Mouse (Mus musculus) adrenal gland, postnatal 4 days (tissue): Measurements from ENCODE around the gene Nmd3. TPM values are rescaled to one million over a fixed set of nuclear protein-coding genes. Genes with fewer than 3 reads are reported as not detected.

Experiments
- DNase-seq, 2 experiments: peaks; one replicate each; pipeline ENCODE4 v3.0.0; 2021 to 2022; ENCODE audit warnings: low spot score in 2 of 2, mixed read lengths in 2 of 2
- total RNA-seq, 2 experiments: library from RNA; stranded (reverse); gene quantifications; 2 replicates each; pipeline ENCODE4 v1.2.3; 2021

Gene Nmd3
- total RNA-seq, 2 experiments from 2014 or later: 90.2 to 101 TPM

DNA sequence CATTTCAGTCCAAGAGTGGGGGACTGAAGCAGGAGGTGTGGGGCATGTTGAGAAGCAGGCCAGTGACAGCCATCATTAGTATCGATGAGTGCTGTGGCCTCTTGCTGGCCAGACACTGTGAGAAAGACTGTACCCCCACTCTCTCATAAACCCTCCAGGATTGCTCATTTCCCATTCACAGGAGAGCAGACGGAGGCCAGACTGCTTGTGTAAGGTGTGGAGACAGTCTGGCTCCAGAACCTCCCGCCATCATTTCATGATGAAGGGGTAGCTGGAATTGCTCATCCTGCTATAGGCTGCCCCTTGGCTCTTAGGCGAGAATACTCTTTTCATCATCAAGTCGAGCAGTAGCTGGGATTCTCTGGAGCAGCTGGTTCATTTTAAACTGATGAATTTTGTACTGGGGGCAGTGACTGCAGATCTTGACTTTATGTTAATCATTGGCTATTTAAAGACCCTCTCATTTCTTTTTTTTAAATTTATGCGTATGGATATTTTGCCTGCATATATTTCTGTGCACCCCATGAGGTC is 41.1 kb downstream of the Nmd3 start:
- no peak for DNase-seq

DNA sequence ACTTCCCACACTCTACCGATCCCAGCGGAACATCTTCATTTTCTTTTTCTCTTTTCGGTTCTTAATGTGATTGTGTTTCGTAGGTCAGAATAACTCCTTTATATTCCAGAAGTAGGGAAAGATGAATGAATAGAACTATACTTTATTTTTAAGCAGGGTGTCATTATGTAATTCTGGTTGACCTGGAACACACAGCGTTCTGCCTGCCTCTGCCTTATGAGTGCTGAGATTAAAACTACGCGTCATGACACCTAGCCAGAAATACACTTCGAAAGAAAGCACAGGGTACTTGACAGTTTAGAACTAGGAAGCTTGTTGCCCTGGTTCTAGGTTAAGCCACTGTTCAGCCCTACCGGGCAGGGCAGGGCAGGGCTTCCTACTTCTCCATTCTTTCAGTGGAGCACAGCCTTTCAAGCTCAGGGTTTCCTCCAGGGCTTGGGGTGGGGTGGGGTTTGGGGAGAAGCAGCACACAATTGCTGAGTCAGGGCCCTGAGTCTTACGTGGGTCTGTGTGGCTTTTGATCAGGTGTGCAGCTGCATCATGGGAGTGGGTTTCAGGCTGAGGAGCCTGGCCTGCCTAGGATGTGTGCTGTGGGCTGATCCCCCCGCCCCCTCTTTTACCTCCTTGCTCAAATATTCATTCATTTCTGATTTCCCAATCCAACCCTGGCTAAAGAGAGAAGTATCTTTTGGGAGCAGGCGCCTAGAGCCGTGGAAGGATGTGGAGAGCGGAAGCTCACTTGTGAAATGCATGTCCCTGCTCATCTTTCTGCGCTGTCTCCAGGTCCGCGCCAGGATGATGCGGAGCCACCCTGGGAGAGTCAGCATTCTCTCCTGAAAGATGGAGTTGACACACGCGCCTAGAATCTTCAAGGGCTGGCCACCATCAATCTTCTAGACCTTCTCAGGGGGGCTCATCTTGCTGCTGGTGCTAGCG is 42.1 kb downstream of the Nmd3 start:
- DNase-seq: no peak

GRCm38 (mm10) chr3:69765206-69765605 is 43.4 kb downstream of the Nmd3 start:
- DNase-seq: no peak

DNA sequence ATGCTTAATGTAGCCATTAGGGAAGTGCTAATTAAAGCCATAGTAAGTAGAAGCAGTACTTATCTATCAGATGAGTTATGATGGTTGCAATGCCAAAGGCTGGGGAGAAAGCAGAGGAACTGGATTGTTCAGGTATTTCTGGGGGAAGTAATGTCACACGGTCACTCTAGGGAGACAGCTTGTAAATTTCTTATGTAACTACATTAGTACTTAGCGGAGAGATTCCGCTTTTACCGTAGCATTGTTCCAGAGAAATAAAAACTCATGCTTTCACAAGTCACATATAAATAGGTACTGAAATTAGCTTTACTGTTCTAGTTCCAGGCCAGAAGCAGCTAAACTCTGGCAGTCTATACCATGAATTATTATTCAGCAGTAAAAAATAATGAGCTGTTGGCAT is 47.4 kb downstream of the Nmd3 start:
- no peak for DNase-seq

- DNase-seq: no peak
Measured at GRCm38 (mm10) chr3:69773356-69773755, 51.6 kb downstream of the Nmd3 start.

DNA sequence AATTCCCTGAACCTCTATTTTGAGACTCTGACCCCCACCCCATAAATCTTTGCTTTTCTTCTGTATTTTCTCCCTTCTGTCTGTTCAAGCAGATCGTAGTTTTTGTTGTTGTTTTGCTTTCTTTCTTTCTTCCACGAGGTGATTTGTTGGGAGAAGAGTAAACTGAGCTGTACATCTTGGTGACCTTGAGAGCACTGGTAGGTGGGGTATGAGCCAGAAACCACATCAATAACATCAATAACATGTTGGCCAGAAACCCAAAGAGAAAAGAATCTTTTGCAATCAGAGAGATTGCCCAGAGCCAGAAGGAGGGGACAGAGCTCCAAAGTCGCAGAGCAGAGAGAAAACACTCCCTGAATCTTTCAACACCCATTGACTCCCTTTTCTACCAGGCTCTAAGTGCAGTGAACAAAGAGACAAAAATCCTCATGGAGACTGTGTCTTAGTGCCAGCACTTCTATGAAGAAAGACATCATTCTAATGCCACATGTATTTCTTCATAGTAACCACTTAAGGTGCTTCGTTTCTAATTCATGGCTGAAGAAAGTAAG is 57.5 kb downstream of the Nmd3 start:
- DNase-seq: no peak

DNA sequence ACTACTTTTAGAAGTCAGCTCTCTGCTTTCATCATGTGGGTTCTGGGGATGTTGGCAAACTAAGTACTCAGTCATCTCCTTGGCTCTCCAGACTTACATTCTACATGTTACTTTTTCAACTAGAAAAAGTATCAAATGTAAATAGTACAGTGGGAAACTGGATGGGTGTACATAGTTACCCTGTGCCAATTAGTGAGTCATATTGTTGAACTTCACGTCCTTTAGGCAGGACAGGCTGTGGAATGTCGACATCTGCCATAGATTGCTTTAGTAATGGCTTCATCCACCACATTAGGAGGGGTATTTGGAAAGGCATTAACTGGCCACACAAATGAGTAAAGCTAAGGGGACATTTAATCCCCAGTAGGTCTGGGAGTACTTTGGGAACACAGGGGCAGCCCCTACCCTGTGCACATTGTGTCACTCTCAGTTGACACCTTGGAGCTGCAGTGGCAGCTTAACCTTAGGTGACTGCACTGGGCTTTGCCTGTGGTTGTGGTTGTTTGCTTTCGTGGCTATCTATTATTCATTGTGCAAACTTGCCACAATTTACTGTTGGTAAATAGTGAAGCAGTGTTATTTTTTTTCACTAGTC is 71.1 kb downstream of the Nmd3 start:
- DNase-seq: no peak

DNA sequence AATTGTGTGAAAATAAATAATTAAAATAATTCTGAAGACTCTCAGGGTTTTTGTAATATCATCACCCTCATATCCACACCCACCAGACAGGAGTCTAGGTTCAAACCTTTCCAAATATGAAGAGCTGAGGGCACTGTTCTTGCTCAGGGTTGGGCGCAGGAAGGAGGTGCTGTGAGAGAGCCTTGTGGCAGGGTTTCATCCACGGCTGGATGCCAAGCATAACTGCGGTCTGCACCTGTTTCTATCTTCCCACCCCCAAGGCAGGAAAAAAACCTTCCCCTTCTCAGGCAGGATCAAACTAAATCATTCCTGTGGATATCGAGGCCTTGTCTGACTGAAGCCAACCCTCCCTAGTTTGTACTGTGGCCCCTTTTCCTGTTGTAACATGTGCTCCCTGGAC is 75.7 kb downstream of the Nmd3 start:
- DNase-seq: no peak

- no peak for DNase-seq
Measured at GRCm38 (mm10) chr3:69797969-69798368, 76.2 kb downstream of the Nmd3 start.

GRCm38 (mm10) chr3:69799096-69799495 is 77.3 kb downstream of the Nmd3 start:
- DNase-seq: no peak

- DNase-seq: no peak
Measured at GRCm38 (mm10) chr3:69800829-69801384, 79.1 kb downstream of the Nmd3 start.

- DNase-seq: no peak
Measured at GRCm38 (mm10) chr3:69803137-69803536, 81.4 kb downstream of the Nmd3 start.

Other genes starting within 250 kb of the Nmd3 start
- gene B3galnt1, start 123.0 kb upstream of the Nmd3 start, total RNA-seq: 10 to 100 TPM; 25.9 to 28.9 TPM
- not detected for gene Sptssb, start 138.0 kb downstream of the Nmd3 start, total RNA-seq